Mouse (Mus musculus) midbrain, embryonic 11.5 days (tissue): ENCODE results near the gene Foxn3. TPM values are rescaled to one million over a fixed set of nuclear protein-coding genes. Genes with fewer than 3 reads are reported as not detected.

ENCODE experiments used
- ATAC-seq: fragments of 200-750 bp; cut with Nextera tagmentation; 2 replicates; pipeline ENCODE4 v1.8.0; 2017; ENCODE audit warnings: moderate TSS enrichment, moderate library complexity; ENCODE audit not compliant: low FRiP score
- DNase-seq: peaks from one replicate; pipeline ENCODE4 v3.0.0; 2015; ENCODE audit warnings: low spot score; ENCODE audit errors: missing footprints
- H3K27ac ChIP-seq: fragments of 300-500 bp; sonication (generic); 2 replicates; pipeline ENCODE4 v1.5.1; 2014; ENCODE audit warnings: low read depth, low read length
- H3K27me3 ChIP-seq: fragments of 300-500 bp; sonication (generic); 2 replicates; pipeline ENCODE4 v1.6.1; 2014; ENCODE audit warnings: mild to moderate bottlenecking, low read length, moderate library complexity, mixed read lengths; ENCODE audit not compliant: control insufficient read depth, insufficient read depth
- H3K36me3 ChIP-seq: fragments of 300-500 bp; sonication (generic); 2 replicates; pipeline ENCODE4 v1.6.1; 2014; ENCODE audit warnings: mild to moderate bottlenecking, low read length, moderate library complexity, mixed read lengths; ENCODE audit not compliant: control insufficient read depth, insufficient read depth
- H3K4me1 ChIP-seq: fragments of 300-500 bp; sonication (generic); 2 replicates; pipeline ENCODE4 v1.6.1; 2014; ENCODE audit warnings: low read length; ENCODE audit not compliant: control insufficient read depth, insufficient read depth
- H3K4me2 ChIP-seq: fragments of 300-500 bp; sonication (generic); 2 replicates; pipeline ENCODE4 v1.6.1; 2014; ENCODE audit warnings: mild to moderate bottlenecking, moderate library complexity
- H3K4me3 ChIP-seq: fragments of 300-500 bp; sonication (generic); 2 replicates; pipeline ENCODE4 v1.5.1; 2014; ENCODE audit warnings: low read depth, low read length
- H3K9ac ChIP-seq: fragments of 300-500 bp; sonication (generic); 2 replicates; pipeline ENCODE4 v1.6.1; 2014; ENCODE audit warnings: low read length
- H3K9me3 ChIP-seq: fragments of 300-500 bp; sonication (generic); 2 replicates; pipeline ENCODE4 v1.6.1; 2016; ENCODE audit warnings: low read length; ENCODE audit not compliant: control insufficient read depth
- WGBS: fragments of 180-500 bp; shearing (Covaris S2); extraction: QIAGEN DNeasy Blood & Tissue Kit; methylation state at CpG from one replicate; pipeline ENCODE4 v1.1.7; 2014; 5-methylcytosine and 5-hydroxymethylcytosine counted together
- polyA plus RNA-seq: library from polyadenylated mRNA; unstranded; fragments of >200 nt; fragmentation: Nextera tagmentation; extraction: Ambion mirVana; gene quantifications from 2 replicates; pipeline ENCODE4 v1.2.1, GENCODE M21; 2014

Foxn3 gene
- polyA plus RNA-seq, 1 experiment from 2014 or later: 73.8 TPM

DNA sequence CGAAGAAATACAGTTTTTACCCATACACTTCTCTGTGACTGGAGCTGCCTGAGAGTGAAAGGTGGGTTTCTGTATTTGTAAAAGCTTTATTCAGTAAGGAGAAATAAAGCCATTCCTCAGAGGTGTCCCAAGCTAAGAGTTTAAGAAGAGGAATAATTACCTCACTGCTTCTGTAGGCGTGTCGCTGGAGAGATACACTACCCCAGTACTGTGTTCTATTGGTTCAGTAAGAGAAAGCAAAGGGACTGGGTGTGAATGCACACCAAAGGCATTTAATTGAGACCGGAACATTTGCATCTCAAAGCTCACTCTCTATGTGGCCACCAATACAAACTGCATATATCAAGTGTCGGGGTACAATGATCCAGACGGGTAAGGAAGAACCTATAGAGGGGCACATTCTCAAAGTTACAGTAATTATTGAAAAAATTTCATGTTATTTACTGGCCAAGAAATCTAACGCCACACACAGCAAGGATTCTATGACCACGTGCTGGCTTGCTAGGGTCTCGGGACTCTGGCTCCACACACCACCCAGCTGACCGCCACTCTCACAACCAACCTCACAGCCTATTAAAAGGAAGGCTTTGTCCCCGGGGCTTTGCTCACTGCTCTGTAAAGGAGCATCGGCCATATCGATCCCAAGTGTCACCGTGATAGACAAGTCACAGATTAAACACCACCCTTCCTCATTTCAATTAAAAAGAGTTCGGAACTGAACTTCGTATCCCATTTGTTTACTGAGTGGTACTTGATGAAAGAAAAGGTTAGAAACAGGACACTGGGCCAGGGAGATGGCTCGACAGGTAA, 333.2 kb downstream of the Foxn3 start:
- Histone ChIP-seq H3K4me1 (peaks cover 67% of the 10 kb centered on the region), H3K27me3 (no peaks in the 10 kb centered on the region), H3K4me2 (peak overlapping the region; percentile 24; the same call in 1 of the 2 replicates), H3K4me3 (no peak overlapping the region), H3K9me3 (no peaks in the 10 kb centered on the region), H3K27ac (peak overlapping the region; percentile 71), H3K9ac (peak overlapping the region; percentile 28), H3K36me3 (no peaks in the 10 kb centered on the region)
- WGBS: 17% methylated on average over 17 of the region's 17 CpGs
- peak; percentile 87 for ATAC-seq
- DNase-seq: peak; percentile 92

DNA sequence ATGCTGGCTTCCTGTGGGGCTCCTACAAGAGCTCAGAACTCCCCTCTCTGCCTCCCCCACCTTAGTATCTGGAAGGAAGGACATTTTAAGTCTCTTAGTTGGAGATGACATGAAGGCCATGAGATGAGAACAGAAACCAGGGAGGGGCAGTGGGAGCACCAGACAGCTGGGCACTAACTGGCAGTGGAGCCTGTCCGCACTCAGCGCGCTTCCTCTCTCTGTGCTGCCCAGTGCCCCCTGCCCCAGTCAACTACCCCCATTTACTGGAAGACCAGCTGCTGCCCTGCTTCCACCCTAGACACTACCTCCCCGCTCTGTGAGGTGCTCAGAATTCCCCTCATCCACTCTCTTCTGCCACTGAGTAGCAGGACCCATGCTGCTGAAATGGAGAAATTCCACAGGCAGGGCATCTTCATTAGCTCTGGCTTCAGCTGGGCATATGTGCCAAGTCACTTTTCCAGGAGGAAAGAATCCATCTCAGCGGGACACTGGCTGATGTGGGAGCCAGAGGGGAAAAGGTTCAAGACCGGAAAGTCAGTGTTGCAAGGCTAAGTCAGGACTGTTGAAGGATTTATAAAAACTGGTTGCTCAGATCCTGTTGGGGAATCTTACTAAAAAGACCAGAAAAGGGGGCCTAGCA, 335.9 kb downstream of the Foxn3 start:
- Histone ChIP-seq H3K36me3 (no peaks in the 10 kb centered on the region), H3K27me3 (no peaks in the 10 kb centered on the region), H3K4me3 (no peak overlapping the region), H3K4me2 (no peak overlapping the region), H3K9me3 (no peaks in the 10 kb centered on the region), H3K4me1 (peaks cover 66% of the 10 kb centered on the region), H3K27ac (no peak overlapping the region), H3K9ac (no peak overlapping the region)
- ATAC-seq: no peak
- 89% methylated on average over 6 of the region's 6 CpGs for WGBS
- DNase-seq: no peak

DNA sequence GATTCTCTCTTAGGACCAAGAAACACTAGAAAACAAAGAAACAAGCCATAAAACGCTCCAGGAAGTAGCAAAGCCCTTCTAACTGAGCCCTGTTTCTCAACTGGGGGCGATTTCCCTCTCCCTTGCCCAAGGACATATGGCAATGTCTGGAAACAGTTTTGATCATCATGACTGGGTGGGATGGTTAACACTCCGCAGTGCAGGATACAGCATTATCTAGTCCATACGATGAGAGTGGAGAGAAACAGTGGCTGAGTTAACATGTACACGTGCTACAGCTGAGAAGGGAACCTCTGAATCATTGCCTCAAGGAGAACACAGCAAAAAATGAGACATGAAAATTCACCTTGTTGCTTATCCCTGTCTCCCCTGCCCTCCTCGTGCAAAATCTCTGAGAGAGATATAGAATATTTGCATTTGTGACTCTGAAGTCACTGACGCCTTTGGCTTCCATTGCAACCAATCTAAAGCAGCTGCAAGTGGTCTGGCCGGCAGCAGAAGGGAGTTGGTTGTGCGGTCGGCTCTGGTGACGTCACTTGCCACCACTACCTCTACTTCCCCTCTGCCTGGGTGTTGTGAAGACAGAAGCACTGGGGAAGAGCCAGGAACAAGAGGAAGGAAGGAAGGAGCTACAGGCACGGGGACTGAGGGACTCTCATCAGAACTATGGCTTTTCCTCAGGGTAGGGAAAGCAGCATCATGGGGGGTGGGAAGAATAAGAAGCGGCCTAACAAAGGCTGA, 338.3 kb downstream of the Foxn3 start:
- no peak overlapping the region for H3K27ac ChIP-seq
- DNase-seq: no peak
- no peak overlapping the region for H3K9ac ChIP-seq
- H3K9me3 ChIP-seq: no peaks in the 10 kb centered on the region
- no peaks in the 10 kb centered on the region for H3K36me3 ChIP-seq
- no peak overlapping the region for H3K4me2 ChIP-seq
- no peak for ATAC-seq
- no peaks in the 10 kb centered on the region for H3K27me3 ChIP-seq
- H3K4me1 ChIP-seq: peaks cover 63% of the 10 kb centered on the region
- H3K4me3 ChIP-seq: no peak overlapping the region
- WGBS: 68% methylated on average over 13 of the region's 13 CpGs

DNA sequence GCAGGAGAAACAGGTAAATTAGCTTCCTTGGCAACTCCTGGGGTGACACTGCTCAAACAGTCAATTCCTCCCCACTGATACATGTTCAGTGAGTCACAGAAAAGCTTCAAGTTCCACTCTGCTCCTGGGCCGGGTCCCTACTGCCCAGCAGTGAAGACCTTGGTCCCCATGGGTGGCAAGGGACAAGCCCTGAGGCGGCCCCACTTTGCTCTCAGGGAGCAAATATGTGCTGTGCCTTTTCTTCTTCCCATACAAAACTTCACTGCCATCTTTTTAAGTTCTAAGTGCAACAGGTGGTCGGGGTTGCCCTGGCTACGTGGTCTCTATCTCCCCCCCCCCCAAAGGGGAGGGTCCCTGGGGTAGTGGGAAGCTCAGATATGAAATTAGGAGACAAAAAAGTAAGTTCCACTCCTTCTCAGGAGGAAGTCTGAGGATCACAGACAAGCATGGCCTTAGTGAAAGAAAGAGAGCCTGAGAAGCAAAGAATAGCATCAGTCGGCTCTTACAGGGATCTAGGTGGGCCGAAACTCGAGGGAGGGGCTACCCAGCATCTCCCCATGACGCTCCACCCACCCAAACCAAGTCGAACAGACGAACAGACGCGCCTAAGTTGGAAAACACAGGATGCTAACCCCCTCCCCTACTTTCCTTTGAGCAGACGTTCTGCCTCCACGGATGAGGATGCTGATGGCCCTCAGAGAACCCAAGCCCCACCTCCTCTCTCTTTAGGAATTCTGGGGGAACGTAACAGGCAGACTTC, 342.1 kb downstream of the Foxn3 start:
- no peaks in the 10 kb centered on the region for H3K9me3 ChIP-seq
- ATAC-seq: peak; percentile 57
- H3K4me3 ChIP-seq: no peak overlapping the region
- H3K4me1 ChIP-seq: peaks cover 71% of the 10 kb centered on the region
- DNase-seq: peak; percentile 93
- peak overlapping the region; percentile 30 for H3K4me2 ChIP-seq
- H3K36me3 ChIP-seq: no peaks in the 10 kb centered on the region
- peak overlapping the region; percentile 42; the same call in 1 of the 2 replicates for H3K9ac ChIP-seq
- H3K27ac ChIP-seq: peak overlapping the region; percentile 92
- WGBS: 16% methylated on average over 15 of the region's 15 CpGs
- H3K27me3 ChIP-seq: no peaks in the 10 kb centered on the region

DNA sequence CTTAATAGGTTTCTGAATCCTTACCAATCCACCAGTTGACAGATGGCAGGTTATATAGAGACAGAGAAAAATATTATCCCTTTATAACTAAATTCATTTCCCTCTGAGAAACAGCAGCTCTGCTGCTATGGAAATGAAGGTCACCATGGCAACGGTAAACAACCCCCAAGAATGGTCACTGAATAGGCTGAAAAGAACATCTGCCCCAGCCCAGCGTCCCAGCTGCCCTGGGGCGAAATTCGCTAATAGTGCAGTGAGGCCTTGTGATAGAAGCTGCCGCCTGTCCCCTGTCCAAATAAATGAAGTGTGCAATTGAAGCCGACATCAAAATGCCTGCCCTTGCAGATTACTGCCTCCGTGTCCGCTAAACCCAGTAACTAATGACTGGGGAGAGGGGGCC, 343.0 kb downstream of the Foxn3 start:
- Histone ChIP-seq H3K9me3 (no peaks in the 10 kb centered on the region), H3K36me3 (no peaks in the 10 kb centered on the region), H3K4me1 (peaks cover 76% of the 10 kb centered on the region), H3K27ac (peak overlapping the region; percentile 92; the same call in 1 of the 2 replicates), H3K4me2 (peak overlapping the region; percentile 30; the same call in 1 of the 2 replicates), H3K9ac (no peak overlapping the region), H3K4me3 (no peak overlapping the region), H3K27me3 (no peaks in the 10 kb centered on the region)
- 10% methylated on average over 8 of the region's 8 CpGs for WGBS
- ATAC-seq (peak; percentile 93), DNase-seq (peak; percentile 98)

DNA sequence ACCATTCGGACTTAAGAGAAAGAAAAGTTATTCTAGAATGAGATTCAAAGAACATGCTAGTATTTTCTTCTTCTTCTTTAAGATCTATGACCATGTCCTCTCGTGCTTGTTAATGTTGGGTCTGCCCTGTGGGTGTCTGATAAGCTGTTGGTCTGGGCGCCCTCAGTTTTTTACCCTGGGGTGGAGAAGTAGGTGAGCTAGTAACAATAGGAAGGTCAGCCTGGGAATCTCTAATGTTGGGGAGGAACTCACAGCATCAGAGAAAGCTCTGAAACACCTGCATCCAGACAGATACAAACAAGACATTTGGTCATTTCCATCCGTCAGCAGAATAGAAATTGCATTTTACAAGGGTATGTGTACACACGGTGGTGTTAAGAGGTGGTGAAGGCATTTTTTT, 343.6 kb downstream of the Foxn3 start:
- H3K27me3 ChIP-seq: no peaks in the 10 kb centered on the region
- no peaks in the 10 kb centered on the region for H3K36me3 ChIP-seq
- H3K9me3 ChIP-seq: no peaks in the 10 kb centered on the region
- no peak overlapping the region for H3K4me3 ChIP-seq
- H3K4me2 ChIP-seq: peak overlapping the region; percentile 26
- H3K9ac ChIP-seq: 0 out of 2 replicates have a peak overlapping the region, but pooled peaks have one; percentile 41
- peak; percentile 10; the same call in 1 of the 2 replicates for ATAC-seq
- DNase-seq: peak; percentile 92
- WGBS: 18% methylated on average over 5 of the region's 5 CpGs
- peaks cover 76% of the 10 kb centered on the region for H3K4me1 ChIP-seq
- H3K27ac ChIP-seq: peak overlapping the region; percentile 57

DNA sequence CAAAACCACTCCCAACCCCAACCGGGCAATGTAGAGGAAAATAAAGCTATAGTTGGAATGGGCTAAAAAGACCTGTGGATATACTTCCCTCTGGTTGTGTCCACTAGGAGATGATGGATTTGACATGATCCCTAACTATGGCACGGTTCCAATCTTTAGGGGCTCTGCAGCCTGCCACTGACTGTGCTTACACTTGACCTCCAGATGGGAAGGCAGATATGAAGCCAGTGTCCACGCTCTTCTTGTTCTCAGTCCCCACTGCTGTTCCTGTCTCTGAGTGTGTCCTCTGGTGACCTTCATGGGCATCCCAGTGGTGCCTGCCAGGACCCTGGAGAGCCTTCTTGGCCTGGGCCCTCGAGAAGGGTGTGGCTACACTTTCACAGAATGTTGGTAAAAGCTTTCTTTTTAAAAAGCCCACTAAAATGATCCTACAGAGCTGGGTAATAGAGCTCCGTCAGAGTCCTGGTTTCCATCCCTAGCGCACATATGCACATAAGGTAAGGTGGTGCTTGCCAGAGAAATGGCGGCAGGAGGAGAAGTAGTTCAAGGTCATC, 346.2 kb downstream of the Foxn3 start:
- Histone ChIP-seq H3K27ac (no peak overlapping the region), H3K9ac (no peak overlapping the region), H3K4me3 (no peak overlapping the region), H3K27me3 (no peaks in the 10 kb centered on the region), H3K9me3 (no peaks in the 10 kb centered on the region), H3K36me3 (no peaks in the 10 kb centered on the region), H3K4me1 (peaks cover 55% of the 10 kb centered on the region), H3K4me2 (no peak overlapping the region)
- no peak for DNase-seq
- no peak for ATAC-seq
- WGBS: 88% methylated on average over 7 of the region's 7 CpGs

DNA sequence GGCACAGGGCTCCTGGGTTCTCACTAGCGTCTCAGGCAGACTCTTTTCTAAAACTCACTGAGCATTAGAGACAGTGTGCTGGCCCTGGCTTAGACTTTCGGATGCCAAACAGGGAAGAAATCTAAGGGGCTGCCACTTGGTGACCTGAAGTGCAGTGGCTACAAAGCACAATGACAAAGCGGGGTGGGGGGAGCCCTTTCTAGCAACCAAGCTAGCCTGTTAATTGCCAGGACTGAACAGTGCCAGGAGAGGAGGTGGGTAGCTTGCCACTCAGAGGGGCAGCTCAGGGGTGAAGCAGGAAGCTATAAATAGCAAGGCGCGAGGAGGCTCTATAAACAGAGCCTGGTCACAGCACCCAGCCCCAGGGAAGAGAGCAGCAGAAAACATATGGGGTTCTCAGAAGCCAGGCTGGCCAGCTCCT, 347.0 kb downstream of the Foxn3 start:
- Histone ChIP-seq H3K4me1 (peaks cover 46% of the 10 kb centered on the region), H3K27me3 (no peaks in the 10 kb centered on the region), H3K4me3 (no peak overlapping the region), H3K9ac (0 out of 2 replicates have a peak overlapping the region, but pooled peaks have one; percentile 25), H3K36me3 (no peaks in the 10 kb centered on the region), H3K27ac (peak overlapping the region; percentile 35; the same call in 1 of the 2 replicates), H3K4me2 (no peak overlapping the region), H3K9me3 (no peaks in the 10 kb centered on the region)
- 64% methylated on average over 5 of the region's 5 CpGs for WGBS
- no peak for DNase-seq
- no peak for ATAC-seq
